In genomic region chr12:99280291-99280690, GRCm38 (mm10) we compare ENCODE assay signal across 14 mouse cellular contexts.
DNase-seq lines count a peak whose midpoint lies in the region; ATAC-seq and TF ChIP-seq lines count a peak whose summit lies in the region.
"Had no signal": no experiment of that assay in that cellular context is flagged by ENCODE, and none has a peak within 500 bp of the region (broad histone marks: within the 10 kb centered on the region; RNA-seq: fewer than 3 reads in every experiment).

No protein-coding gene starts in this region.

- 0 out of 2 replicates have a peak overlapping the region, but pooled peaks have one; percentile 2 for H3K27ac ChIP-seq in embryonic facial prominence, embryonic 13.5 days
- no peak overlapping the region for H3K27ac ChIP-seq in embryonic facial prominence, embryonic 10.5 days (replicated peaks)
- H3K27ac ChIP-seq in heart, embryonic 15.5 days: 0 out of 2 replicates have a peak overlapping the region, but pooled peaks have one; percentile 3
- no peak overlapping the region for H3K27ac ChIP-seq in heart, adult 2 months
- H3K27ac ChIP-seq in liver, embryonic 16.5 days (ENCODE audit: low read length): no peak overlapping the region

- no peaks in the 10 kb centered on the region for H3K27me3 ChIP-seq in embryonic facial prominence, embryonic 13.5 days
- H3K27me3 ChIP-seq in embryonic facial prominence, embryonic 10.5 days (replicated peaks; ENCODE audit: low read depth, poor library complexity, severe bottlenecking): no peaks in the 10 kb centered on the region
- no peaks in the 10 kb centered on the region for H3K27me3 ChIP-seq in heart, embryonic 15.5 days
- no peaks in the 10 kb centered on the region for H3K27me3 ChIP-seq in heart, adult 2 months (ENCODE audit: control insufficient read depth, insufficient read depth, low read length)
- no peaks in the 10 kb centered on the region for H3K27me3 ChIP-seq in liver, embryonic 16.5 days (ENCODE audit: control insufficient read depth, insufficient read depth, low read depth, low read length)
- H3K27me3 ChIP-seq: CH12.LX had no signal

- 75% methylated on average over 4 of the region's 4 CpGs for WGBS in embryonic facial prominence, embryonic 13.5 days
- 87% methylated on average over 4 of the region's 4 CpGs for WGBS in embryonic facial prominence, embryonic 10.5 days
- 33% methylated on average over 4 of the region's 4 CpGs for WGBS in heart, embryonic 15.5 days
- WGBS in heart, adult 2 months: 41% methylated on average over 4 of the region's 4 CpGs
- 19% methylated on average over 4 of the region's 4 CpGs for WGBS in liver, embryonic 16.5 days (ENCODE audit: insufficient replicate concordance)

- intact Hi-C loops in heart, adult 2 months (cut with DNase I): no loop called here

- H3K9me3 ChIP-seq in embryonic facial prominence, embryonic 13.5 days: no peaks in the 10 kb centered on the region
- H3K9me3 ChIP-seq in embryonic facial prominence, embryonic 10.5 days: no peaks in the 10 kb centered on the region
- H3K9me3 ChIP-seq in heart, embryonic 15.5 days (replicated peaks): no peaks in the 10 kb centered on the region
- H3K9me3 ChIP-seq in liver, embryonic 16.5 days (replicated peaks; ENCODE audit: control insufficient read depth, low read length): no peaks in the 10 kb centered on the region

- no peak for TF ChIP-seq POLR2A in heart, adult 2 months (IDR thresholded peaks at IDR 0.05; ENCODE audit: insufficient read depth, low read depth, low read length)

- H3K36me3 ChIP-seq in embryonic facial prominence, embryonic 13.5 days: peaks cover 4% of the 10 kb centered on the region; the same call in 1 of the 2 replicates
- H3K36me3 ChIP-seq in embryonic facial prominence, embryonic 10.5 days (replicated peaks): peaks cover 9% of the 10 kb centered on the region
- H3K36me3 ChIP-seq in heart, embryonic 15.5 days: no peaks in the 10 kb centered on the region
- peaks cover 4% of the 10 kb centered on the region; the same call in 1 of the 2 replicates for H3K36me3 ChIP-seq in heart, adult 2 months (ENCODE audit: control insufficient read depth, insufficient read depth, low read length)
- no peaks in the 10 kb centered on the region for H3K36me3 ChIP-seq in liver, embryonic 16.5 days (ENCODE audit: control insufficient read depth, insufficient read depth)

- DNase-seq in embryonic facial prominence, embryonic 10.5 days (ENCODE audit: low spot score): no peak
- DNase-seq in heart, adult 2 months: no peak
- peak; percentile 15 for DNase-seq in c-Kit-positive CD71-positive TER-119-negative erythroid progenitor cells, embryonic 14.5 days (ENCODE audit: low read depth)
- DNase-seq in kidney, postnatal 25 days: no peak
- DNase-seq in right cerebral cortex, postnatal 25 days: no peak
- DNase-seq: adrenal gland, adult 8-10 months; cerebellum, adult 11-12 months; midbrain, embryonic 14.5 days; right cerebral cortex, adult 18-20 months had no signal

- TF ChIP-seq CTCF in heart, adult 2 months (IDR thresholded peaks at IDR 0.05): no peak

- peaks cover 9% of the 10 kb centered on the region for H3K79me2 ChIP-seq in heart, adult 2 months (replicated peaks; ENCODE audit: control insufficient read depth, insufficient read depth, low read length)

- H3K4me3 ChIP-seq in embryonic facial prominence, embryonic 13.5 days: no peak overlapping the region
- no peak overlapping the region for H3K4me3 ChIP-seq in embryonic facial prominence, embryonic 10.5 days
- H3K4me3 ChIP-seq in heart, embryonic 15.5 days: no peak overlapping the region
- H3K4me3 ChIP-seq in heart, adult 2 months: no peak overlapping the region
- no peak overlapping the region for H3K4me3 ChIP-seq in liver, embryonic 16.5 days (ENCODE audit: low read depth, low read length)

- H3K9ac ChIP-seq in embryonic facial prominence, embryonic 13.5 days: no peak overlapping the region
- H3K9ac ChIP-seq in heart, embryonic 15.5 days: no peak overlapping the region
- H3K9ac ChIP-seq in heart, adult 2 months (ENCODE audit: low read depth, low read length): no peak overlapping the region
- H3K9ac ChIP-seq in liver, embryonic 16.5 days (ENCODE audit: low read depth, low read length): no peak overlapping the region

- ATAC-seq in embryonic facial prominence, embryonic 13.5 days (ENCODE audit: insufficient number of reproducible peaks, insufficient read depth, low FRiP score, low TSS enrichment, low read depth): no peak
- ATAC-seq in heart, embryonic 15.5 days (replicated peaks; ENCODE audit: insufficient number of reproducible peaks, insufficient read depth, low FRiP score, low read depth): no peak
- ATAC-seq in liver, embryonic 16.5 days (ENCODE audit: low read depth): peak; percentile 39
- ATAC-seq: inflammation-experienced regulatory T-cells, adult 6 months had no signal

- H3K4me2 ChIP-seq in embryonic facial prominence, embryonic 13.5 days: no peak overlapping the region
- H3K4me2 ChIP-seq in heart, embryonic 15.5 days: no peak overlapping the region
- H3K4me2 ChIP-seq in liver, embryonic 16.5 days (ENCODE audit: low read depth, low read length): no peak overlapping the region

- peaks cover 44% of the 10 kb centered on the region for H3K4me1 ChIP-seq in embryonic facial prominence, embryonic 13.5 days
- H3K4me1 ChIP-seq in embryonic facial prominence, embryonic 10.5 days: peaks cover 35% of the 10 kb centered on the region
- peaks cover 41% of the 10 kb centered on the region for H3K4me1 ChIP-seq in heart, embryonic 15.5 days (replicated peaks)
- peaks cover 23% of the 10 kb centered on the region for H3K4me1 ChIP-seq in heart, adult 2 months (ENCODE audit: control insufficient read depth, insufficient read depth, low read length)
- peaks cover 19% of the 10 kb centered on the region for H3K4me1 ChIP-seq in liver, embryonic 16.5 days (ENCODE audit: control insufficient read depth, low read depth, low read length)

- TF ChIP-seq EP300 in heart, adult 2 months (IDR thresholded peaks at IDR 0.05; ENCODE audit: insufficient read depth, low read depth, low read length): no peak

Comparison
In these comparisons a context has a peak if more than half of its experiments do, and no peak if none do; other contexts are left out.
1. H3K27ac ChIP-seq: peak in embryonic facial prominence, embryonic 13.5 days (single experiment) and heart, embryonic 15.5 days (single experiment); none in embryonic facial prominence, embryonic 10.5 days (single experiment), heart, adult 2 months (single experiment) and liver, embryonic 16.5 days (single experiment).